18 mouse cellular contexts compared by ENCODE assay signal in genomic region chr11:74748022-74748421, GRCm38 (mm10). TPM values are rescaled to one million over a fixed set of nuclear protein-coding genes. Genes with fewer than 3 reads are reported as not detected.
DNase-seq lines count a peak whose midpoint lies in the region; ATAC-seq and TF ChIP-seq lines count a peak whose summit lies in the region.
"Had no signal": no experiment of that assay in that cellular context is flagged by ENCODE, and none has a peak within 500 bp of the region (broad histone marks: within the 10 kb centered on the region; RNA-seq: fewer than 3 reads in every experiment).

No protein-coding gene starts in this region.

- intact Hi-C loops in gastrocnemius, postnatal 14 days (cut with DNase I; ENCODE audit: low total_unique reads): no loop called here

- H3K27me3 ChIP-seq in intestine, postnatal 0 days (replicated peaks; ENCODE audit: control insufficient read depth, insufficient read depth, low read length): no peaks in the 10 kb centered on the region
- no peaks in the 10 kb centered on the region for H3K27me3 ChIP-seq in intestine, embryonic 16.5 days (replicated peaks; ENCODE audit: control insufficient read depth, insufficient read depth, low read length)
- H3K27me3 ChIP-seq in heart, postnatal 0 days (ENCODE audit: control insufficient read depth, insufficient read depth, low read length): no peaks in the 10 kb centered on the region
- H3K27me3 ChIP-seq in liver, embryonic 12.5 days (replicated peaks): no peaks in the 10 kb centered on the region
- H3K27me3 ChIP-seq: hindbrain, embryonic 12.5 days; midbrain, embryonic 12.5 days had no signal

- no peak overlapping the region for H3K27ac ChIP-seq in intestine, postnatal 0 days (ENCODE audit: low read depth, low read length)
- no peak overlapping the region for H3K27ac ChIP-seq in intestine, embryonic 16.5 days (ENCODE audit: low read length)
- H3K27ac ChIP-seq in heart, postnatal 0 days (ENCODE audit: low read depth): peak overlapping the region; percentile 84
- H3K27ac ChIP-seq in liver, embryonic 12.5 days: no peak overlapping the region
- H3K27ac ChIP-seq: hindbrain, embryonic 12.5 days; midbrain, embryonic 12.5 days; stomach, postnatal 0 days had no signal

- 0 out of 2 replicates have a peak, but pooled peaks cover 3% of the 10 kb centered on the region for H3K4me1 ChIP-seq in intestine, postnatal 0 days (replicated peaks; ENCODE audit: control insufficient read depth, insufficient read depth, low read length)
- no peaks in the 10 kb centered on the region for H3K4me1 ChIP-seq in intestine, embryonic 16.5 days (ENCODE audit: control insufficient read depth, insufficient read depth, low read length)
- H3K4me1 ChIP-seq in heart, postnatal 0 days (ENCODE audit: control insufficient read depth, insufficient read depth): 0 out of 2 replicates have a peak, but pooled peaks cover 6% of the 10 kb centered on the region
- H3K4me1 ChIP-seq in liver, embryonic 12.5 days: no peaks in the 10 kb centered on the region
- H3K4me1 ChIP-seq: hindbrain, embryonic 12.5 days had no signal

- 0 out of 2 replicates have a peak, but pooled peaks have one; percentile 6 for TF ChIP-seq CTCF in intestine, postnatal 0 days (IDR thresholded peaks at IDR 0.05; ENCODE audit: low read depth)
- no peak for TF ChIP-seq CTCF in heart, postnatal 0 days (IDR thresholded peaks at IDR 0.05; ENCODE audit: low read depth)

- DNase-seq in NIH3T3 (ENCODE audit: low read depth): peak; percentile 55
- DNase-seq in gastrocnemius, postnatal 14 days: peak; percentile 16
- DNase-seq in heart, postnatal 0 days (ENCODE audit: low spot score): peak; percentile 61
- DNase-seq in natural killer cell, adult 2 months (ENCODE audit: low spot score in 2 of 2): no peak
- DNase-seq in frontal cortex, postnatal 10 days (ENCODE audit: low spot score in 2 of 2): no peak
- DNase-seq: cerebellum, postnatal 10 days; kidney, adult 9 months; layer of hippocampus, adult 9-11 months; left cerebral cortex, postnatal 4 days; lung, embryonic 14.5 days; spleen, adult 18-20 months; thymus, postnatal 36 days had no signal

- no peaks in the 10 kb centered on the region for H3K36me3 ChIP-seq in intestine, postnatal 0 days (ENCODE audit: control insufficient read depth, insufficient read depth)
- H3K36me3 ChIP-seq in intestine, embryonic 16.5 days (ENCODE audit: control insufficient read depth, insufficient read depth, low read length): no peaks in the 10 kb centered on the region
- H3K36me3 ChIP-seq in heart, postnatal 0 days (replicated peaks; ENCODE audit: control insufficient read depth, insufficient read depth, low read length): no peaks in the 10 kb centered on the region
- H3K36me3 ChIP-seq in liver, embryonic 12.5 days: no peaks in the 10 kb centered on the region
- H3K36me3 ChIP-seq: hindbrain, embryonic 12.5 days; midbrain, embryonic 12.5 days had no signal

- 52% methylated on average over 4 of the region's 4 CpGs for WGBS in intestine, postnatal 0 days
- 51% methylated on average over 4 of the region's 4 CpGs for WGBS in intestine, embryonic 16.5 days
- 20% methylated on average over 4 of the region's 4 CpGs for whole genome bisulfite sequencing in heart, postnatal 0 days
- WGBS in liver, embryonic 12.5 days (ENCODE audit: insufficient replicate concordance): 68% methylated on average over 4 of the region's 4 CpGs

- no peaks in the 10 kb centered on the region for H3K9me3 ChIP-seq in intestine, postnatal 0 days (ENCODE audit: control insufficient read depth)
- no peaks in the 10 kb centered on the region for H3K9me3 ChIP-seq in intestine, embryonic 16.5 days (ENCODE audit: control insufficient read depth, low read length)
- H3K9me3 ChIP-seq in heart, postnatal 0 days (replicated peaks; ENCODE audit: control insufficient read depth, low read length): no peaks in the 10 kb centered on the region
- H3K9me3 ChIP-seq in liver, embryonic 12.5 days (replicated peaks): no peaks in the 10 kb centered on the region
- H3K9me3 ChIP-seq: hindbrain, embryonic 12.5 days; midbrain, embryonic 12.5 days had no signal

- no peak overlapping the region for H3K4me2 ChIP-seq in intestine, postnatal 0 days (replicated peaks; ENCODE audit: low read depth)
- no peak overlapping the region for H3K4me2 ChIP-seq in intestine, embryonic 16.5 days (ENCODE audit: low read depth, low read length)
- no peak overlapping the region for H3K4me2 ChIP-seq in heart, postnatal 0 days (ENCODE audit: low read depth, low read length)
- no peak overlapping the region for H3K4me2 ChIP-seq in liver, embryonic 12.5 days
- H3K4me2 ChIP-seq: hindbrain, embryonic 12.5 days; lung, embryonic 14.5 days; midbrain, embryonic 12.5 days had no signal

- TF ChIP-seq EP300 in heart, postnatal 0 days (IDR thresholded peaks at IDR 0.05; ENCODE audit: low read depth): peak; percentile 63

- ATAC-seq in intestine, postnatal 0 days: no peak
- no peak for ATAC-seq in intestine, embryonic 16.5 days
- peak; percentile 85 for ATAC-seq in heart, postnatal 0 days (ENCODE audit: insufficient read depth, low read depth)
- ATAC-seq in liver, embryonic 12.5 days: no peak

- no peak overlapping the region for H3K9ac ChIP-seq in intestine, postnatal 0 days (ENCODE audit: low read depth, low read length)
- no peak overlapping the region for H3K9ac ChIP-seq in intestine, embryonic 16.5 days (ENCODE audit: low read depth, low read length)
- no peak overlapping the region for H3K9ac ChIP-seq in heart, postnatal 0 days (replicated peaks; ENCODE audit: low read depth, low read length)
- H3K9ac ChIP-seq in liver, embryonic 12.5 days: no peak overlapping the region
- H3K9ac ChIP-seq: hindbrain, embryonic 12.5 days; lung, embryonic 14.5 days; midbrain, embryonic 12.5 days had no signal

- no peak overlapping the region for H3K4me3 ChIP-seq in intestine, postnatal 0 days (ENCODE audit: low read depth, low read length)
- no peak overlapping the region for H3K4me3 ChIP-seq in intestine, embryonic 16.5 days (ENCODE audit: low read length)
- H3K4me3 ChIP-seq in heart, postnatal 0 days (ENCODE audit: low read depth, low read length): no peak overlapping the region
- no peak overlapping the region for H3K4me3 ChIP-seq in liver, embryonic 12.5 days
- H3K4me3 ChIP-seq: hindbrain, embryonic 12.5 days; midbrain, embryonic 12.5 days had no signal

RNA-seq across cellular contexts. Expression of gene Mettl16, which starts 22.6 kb away (rescaled TPM):
- polyA plus RNA-seq in intestine, postnatal 0 days (2015; fragmentation: Nextera tagmentation; extraction: Ambion mirVana): 9.6 and 11.1 TPM in 2 replicates
- polyA plus RNA-seq in intestine, embryonic 16.5 days (2015; fragmentation: Nextera tagmentation; extraction: Ambion mirVana): 36.2 and 41.4 TPM in 2 replicates
- 1 to 10 TPM; 8.5 to 9.2 TPM for total RNA-seq in gastrocnemius, postnatal 14 days (2021)
- total RNA-seq in heart, postnatal 0 days (2014; rRNA removed; ENCODE audit: low replicate concordance): 3.6 and 5.2 TPM in 2 replicates
- 12.7 and 16.2 TPM in 2 replicates for polyA plus RNA-seq in heart, postnatal 0 days (2015; fragmentation: Nextera tagmentation; extraction: Ambion mirVana)
- 44.3 and 46.6 TPM in 2 replicates for polyA plus RNA-seq in liver, embryonic 12.5 days (2016; fragmentation: Nextera tagmentation; extraction: Ambion mirVana)

RNA-seq across cellular contexts. Expression of gene Pafah1b1, which starts 23.6 kb away (rescaled TPM):
- polyA plus RNA-seq in intestine, postnatal 0 days (2015; fragmentation: Nextera tagmentation; extraction: Ambion mirVana): 62.1 and 68.6 TPM in 2 replicates
- polyA plus RNA-seq in intestine, embryonic 16.5 days (2015; fragmentation: Nextera tagmentation; extraction: Ambion mirVana): 33.5 and 33.8 TPM in 2 replicates
- 100 to 1,000 TPM in 1 of 2 experiments, 10 to 100 TPM in 1; 96.6 to 101 TPM for total RNA-seq in gastrocnemius, postnatal 14 days (2021)
- total RNA-seq in heart, postnatal 0 days (2014; rRNA removed; ENCODE audit: low replicate concordance): 78.4 and 94.3 TPM in 2 replicates
- polyA plus RNA-seq in heart, postnatal 0 days (2015; fragmentation: Nextera tagmentation; extraction: Ambion mirVana): 62.9 and 69.4 TPM in 2 replicates
- polyA plus RNA-seq in liver, embryonic 12.5 days (2016; fragmentation: Nextera tagmentation; extraction: Ambion mirVana): 54.3 and 54.7 TPM in 2 replicates

Comparison
In these comparisons a context has a peak if more than half of its experiments do, and no peak if none do; other contexts are left out.
1. DNase-seq: peak in NIH3T3 (single experiment), gastrocnemius, postnatal 14 days (single experiment) and heart, postnatal 0 days (single experiment); none in natural killer cell, adult 2 months (0 of 2) and frontal cortex, postnatal 10 days (0 of 2).